Mouse (Mus musculus): ENCODE data around the gene Ano10. TPM values are rescaled to one million over a fixed set of nuclear protein-coding genes. Genes with fewer than 3 reads are reported as not detected.

The Ano10 gene
- polyA plus RNA-seq, 1 experiment from 2014 or later = 37.6 TPM

DNA sequence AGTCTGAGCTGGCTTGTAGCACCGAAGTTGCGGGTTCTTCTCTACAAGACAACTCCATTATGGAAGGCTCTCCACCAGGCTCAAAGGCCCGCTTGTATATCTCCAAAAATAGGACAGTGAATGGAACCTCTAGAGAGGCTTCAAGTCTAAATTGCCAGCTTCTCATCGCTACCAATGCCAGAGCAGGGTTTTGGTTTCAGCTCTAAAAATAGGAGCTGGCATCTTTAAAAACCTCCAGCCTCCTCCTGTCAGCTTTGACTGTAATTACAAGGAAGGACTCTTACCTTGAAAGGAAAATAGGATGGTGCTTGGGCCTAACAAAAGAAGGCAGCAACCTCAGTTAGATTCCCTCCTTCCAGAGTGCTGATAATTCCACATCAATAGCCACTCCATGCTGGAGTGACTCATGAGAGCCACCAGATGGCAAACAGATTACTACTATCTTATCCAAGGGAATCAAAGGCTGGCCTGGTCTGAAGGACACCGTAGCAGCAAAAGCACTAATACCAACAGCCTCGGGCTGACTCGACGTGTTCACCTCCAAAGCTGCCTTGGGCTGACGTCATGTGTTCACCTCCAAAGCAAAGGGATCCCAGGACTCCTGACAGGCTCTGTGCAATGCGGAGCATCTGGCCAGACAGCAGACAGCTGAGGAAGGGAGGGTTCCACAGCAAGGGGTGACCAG is 28.6 kb downstream of the Ano10 start:
- no peak overlapping the region for H3K4me3 ChIP-seq (ENCODE audit: control insufficient read depth in 1 of 2, insufficient read depth in 1 of 2, low read depth in 1 of 2, low read length in 2 of 2)
- 39% methylated on average over 10 of the region's 10 CpGs for WGBS

DNA sequence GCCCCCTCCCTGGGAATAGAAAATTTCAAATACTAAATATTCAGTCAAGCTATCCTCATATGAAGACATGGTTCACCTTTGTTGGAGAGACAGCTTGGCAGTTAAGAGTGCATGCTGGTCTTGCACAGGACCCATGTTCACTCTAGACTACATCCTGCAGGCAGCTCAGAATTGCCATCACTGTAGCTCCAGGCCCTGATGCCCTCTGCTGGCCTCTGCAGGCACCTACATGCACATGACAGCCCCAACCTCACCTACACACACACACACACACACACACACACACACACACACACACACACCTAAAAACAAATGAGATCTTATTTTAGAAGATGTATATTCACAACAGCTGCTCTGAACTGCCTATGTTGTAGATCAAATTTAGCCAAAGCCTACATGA is 31.1 kb downstream of the Ano10 start:
- H3K27me3 ChIP-seq (ENCODE audit: control insufficient read depth, insufficient read depth, low read length) = no peaks in the 10 kb centered on the region
- no peak overlapping the region for H3K9ac ChIP-seq (ENCODE audit: low read length)
- peaks cover 4 to 11% of the 10 kb centered on the region in 2 experiments for H3K4me1 ChIP-seq (ENCODE audit: control insufficient read depth in 2 of 2, insufficient read depth in 2 of 2, low read length in 2 of 2)
- peaks cover 18% of the 10 kb centered on the region for H3K36me3 ChIP-seq (ENCODE audit: control insufficient read depth, insufficient read depth, low read length)
- no peak overlapping the region for H3K27ac ChIP-seq (replicated peaks in 1 of 2; ENCODE audit: control insufficient read depth in 1 of 2, insufficient read depth in 1 of 2, low read depth in 2 of 2, low read length in 2 of 2)
- no peak overlapping the region for H3K4me3 ChIP-seq (ENCODE audit: control insufficient read depth in 1 of 2, insufficient read depth in 1 of 2, low read depth in 1 of 2, low read length in 2 of 2)
- H3K4me2 ChIP-seq (ENCODE audit: low read length) = no peak overlapping the region
- no peaks in the 10 kb centered on the region for H3K9me3 ChIP-seq (ENCODE audit: control insufficient read depth, low read length)
- ATAC-seq (ENCODE audit: insufficient number of reproducible peaks, insufficient read depth, low FRiP score, low read depth) = no peak

More for the DNA sequence above, 28.6 kb downstream of the Ano10 start:
- H3K36me3 ChIP-seq (ENCODE audit: control insufficient read depth, insufficient read depth, low read length) = peaks cover 12% of the 10 kb centered on the region
- H3K9me3 ChIP-seq (ENCODE audit: control insufficient read depth, low read length) = no peaks in the 10 kb centered on the region
- no peaks in the 10 kb centered on the region for H3K27me3 ChIP-seq (ENCODE audit: control insufficient read depth, insufficient read depth, low read length)
- H3K4me2 ChIP-seq (ENCODE audit: low read length) = no peak overlapping the region
- H3K27ac ChIP-seq (replicated peaks in 1 of 2; ENCODE audit: control insufficient read depth in 1 of 2, insufficient read depth in 1 of 2, low read depth in 2 of 2, low read length in 2 of 2) = no peak overlapping the region
- ATAC-seq (ENCODE audit: insufficient number of reproducible peaks, insufficient read depth, low FRiP score, low read depth) = no peak
- no peak overlapping the region for H3K9ac ChIP-seq (ENCODE audit: low read length)
- H3K4me1 ChIP-seq (ENCODE audit: control insufficient read depth in 2 of 2, insufficient read depth in 2 of 2, low read length in 2 of 2) = peaks cover 4 to 11% of the 10 kb centered on the region in 2 experiments

DNA sequence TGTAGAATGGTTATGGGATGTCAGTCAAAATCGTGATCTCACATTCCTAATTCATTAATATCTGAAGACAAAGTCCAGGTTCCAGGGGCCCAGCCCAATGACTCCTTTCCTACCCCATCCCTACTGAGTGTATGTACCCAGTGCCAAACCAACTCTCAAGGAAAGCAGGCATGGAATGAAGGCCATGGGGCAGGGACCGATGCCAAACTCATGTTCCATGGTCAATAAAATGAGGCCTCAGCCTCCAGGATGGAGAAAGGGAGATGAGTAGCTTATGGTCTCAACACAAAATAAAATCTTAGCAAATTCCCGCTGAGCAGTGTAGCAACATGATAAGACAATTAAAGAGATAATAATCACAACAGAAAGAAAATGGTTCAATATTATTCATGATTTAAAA is 39.8 kb downstream of the Ano10 start:
- Histone ChIP-seq H3K9ac (ENCODE audit: low read length) (no peak overlapping the region), H3K9me3 (ENCODE audit: control insufficient read depth, low read length) (no peaks in the 10 kb centered on the region), H3K36me3 (ENCODE audit: control insufficient read depth, insufficient read depth, low read length) (peaks cover 59% of the 10 kb centered on the region), H3K4me2 (ENCODE audit: low read length) (no peak overlapping the region), H3K27ac (replicated peaks in 1 of 2; ENCODE audit: control insufficient read depth in 1 of 2, insufficient read depth in 1 of 2, low read depth in 2 of 2, low read length in 2 of 2) (no peak overlapping the region), H3K4me3 (ENCODE audit: control insufficient read depth in 1 of 2, insufficient read depth in 1 of 2, low read depth in 1 of 2, low read length in 2 of 2) (no peak overlapping the region), H3K27me3 (ENCODE audit: control insufficient read depth, insufficient read depth, low read length) (no peaks in the 10 kb centered on the region), H3K4me1 (ENCODE audit: control insufficient read depth in 2 of 2, insufficient read depth in 2 of 2, low read length in 2 of 2) (no peaks in the 10 kb centered on the region)
- ATAC-seq (ENCODE audit: insufficient number of reproducible peaks, insufficient read depth, low FRiP score, low read depth) = no peak
- WGBS = 83% methylated on average over 3 of the region's 3 CpGs

DNA sequence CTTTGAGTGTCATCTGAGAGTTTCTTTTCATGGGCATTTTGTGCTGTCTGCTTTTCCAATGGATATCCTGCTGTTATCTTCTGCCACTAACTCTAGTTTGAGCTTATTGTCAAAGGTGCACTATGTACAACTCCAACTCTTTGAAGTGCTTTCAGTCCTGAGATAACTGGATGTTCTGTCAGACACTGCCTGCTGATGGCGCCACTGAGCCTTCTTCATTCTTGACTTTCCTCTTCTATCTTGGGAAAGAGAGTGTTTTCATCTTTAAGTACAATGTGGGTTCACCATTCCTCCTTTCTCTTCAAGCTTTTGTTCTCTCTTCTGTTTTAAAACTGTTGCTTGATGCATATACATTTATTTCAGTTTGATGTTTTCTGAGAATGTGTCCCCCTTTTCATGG is 42.1 kb downstream of the Ano10 start:
- H3K36me3 ChIP-seq (ENCODE audit: control insufficient read depth, insufficient read depth, low read length) = peaks cover 51% of the 10 kb centered on the region
- WGBS = 75% methylated on average over 1 of the region's 1 CpGs
- no peak for ATAC-seq (ENCODE audit: insufficient number of reproducible peaks, insufficient read depth, low FRiP score, low read depth)

DNA sequence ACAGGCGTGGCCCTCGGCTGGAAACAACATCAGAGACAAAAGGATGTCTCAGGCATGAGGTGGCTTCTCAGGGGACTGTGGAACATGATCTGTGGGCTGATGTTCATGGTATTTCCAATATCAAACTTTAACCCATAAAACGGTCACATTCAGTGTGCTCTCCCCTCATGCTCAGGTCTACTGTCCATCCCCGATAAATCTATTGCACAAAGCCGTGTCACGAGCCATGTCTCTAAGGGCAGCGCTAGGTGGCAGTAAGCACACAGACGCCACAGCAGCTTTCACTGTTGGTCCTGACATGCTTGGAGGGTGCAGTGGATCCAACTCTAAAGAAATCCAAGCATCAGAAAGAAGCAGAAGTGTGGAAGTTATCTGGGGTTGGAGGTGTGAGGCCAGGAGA is 46.1 kb downstream of the Ano10 start:
- no peak overlapping the region for H3K9ac ChIP-seq (ENCODE audit: low read length)
- H3K27me3 ChIP-seq (ENCODE audit: control insufficient read depth, insufficient read depth, low read length) = no peaks in the 10 kb centered on the region
- no peak overlapping the region for H3K4me3 ChIP-seq (ENCODE audit: control insufficient read depth in 1 of 2, insufficient read depth in 1 of 2, low read depth in 1 of 2, low read length in 2 of 2)
- H3K27ac ChIP-seq (replicated peaks in 1 of 2; ENCODE audit: control insufficient read depth in 1 of 2, insufficient read depth in 1 of 2, low read depth in 2 of 2, low read length in 2 of 2) = no peak overlapping the region
- peaks cover 0 to 2% of the 10 kb centered on the region in 2 experiments; a peak in 1 of 4 replicates for H3K4me1 ChIP-seq (ENCODE audit: control insufficient read depth in 2 of 2, insufficient read depth in 2 of 2, low read length in 2 of 2)
- H3K9me3 ChIP-seq (ENCODE audit: control insufficient read depth, low read length) = no peaks in the 10 kb centered on the region
- peak; percentile 54; the same call in 1 of the 2 replicates for ATAC-seq (ENCODE audit: insufficient number of reproducible peaks, insufficient read depth, low FRiP score, low read depth)
- 34% methylated on average over 8 of the region's 8 CpGs for WGBS
- H3K4me2 ChIP-seq (ENCODE audit: low read length) = no peak overlapping the region
- H3K36me3 ChIP-seq (ENCODE audit: control insufficient read depth, insufficient read depth, low read length) = peaks cover 33% of the 10 kb centered on the region

More for the DNA sequence above, 42.1 kb downstream of the Ano10 start:
- no peak overlapping the region for H3K27ac ChIP-seq (replicated peaks in 1 of 2; ENCODE audit: control insufficient read depth in 1 of 2, insufficient read depth in 1 of 2, low read depth in 2 of 2, low read length in 2 of 2)
- H3K4me2 ChIP-seq (ENCODE audit: low read length) = no peak overlapping the region
- no peaks in the 10 kb centered on the region for H3K9me3 ChIP-seq (ENCODE audit: control insufficient read depth, low read length)
- H3K4me3 ChIP-seq (ENCODE audit: control insufficient read depth in 1 of 2, insufficient read depth in 1 of 2, low read depth in 1 of 2, low read length in 2 of 2) = no peak overlapping the region
- no peaks in the 10 kb centered on the region for H3K27me3 ChIP-seq (ENCODE audit: control insufficient read depth, insufficient read depth, low read length)
- H3K4me1 ChIP-seq (ENCODE audit: control insufficient read depth in 2 of 2, insufficient read depth in 2 of 2, low read length in 2 of 2) = no peaks in the 10 kb centered on the region
- no peak overlapping the region for H3K9ac ChIP-seq (ENCODE audit: low read length)

DNA sequence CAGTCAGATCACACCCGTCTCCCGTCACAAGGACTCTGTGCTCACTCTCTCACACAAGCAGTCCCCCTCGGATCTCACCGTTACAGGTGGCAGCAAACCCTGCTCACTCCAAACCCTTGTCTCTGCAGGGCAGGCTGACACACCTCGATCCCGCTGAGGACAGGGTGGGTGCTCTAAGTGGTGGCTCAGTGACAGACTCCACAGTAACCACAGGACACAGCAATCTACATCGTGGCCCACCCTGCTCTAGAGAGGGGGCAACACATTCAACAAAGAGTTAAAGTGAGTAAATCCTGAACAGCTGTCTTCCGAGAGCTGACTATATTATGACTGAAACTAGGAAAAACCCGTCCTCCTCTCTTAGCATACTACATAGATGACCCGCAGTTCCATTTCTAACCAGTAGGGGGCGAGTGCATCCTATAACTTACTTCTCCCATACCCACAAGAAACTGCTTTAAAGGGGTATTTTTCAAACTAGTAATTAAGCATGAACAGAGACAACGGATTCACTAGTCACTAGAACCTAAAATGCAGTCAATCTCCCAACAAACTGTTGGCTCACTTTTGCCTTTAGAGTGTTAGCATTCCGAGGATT is 46.7 kb downstream of the Ano10 start:
- Histone ChIP-seq H3K9me3 (ENCODE audit: control insufficient read depth, low read length) (no peaks in the 10 kb centered on the region), H3K4me2 (ENCODE audit: low read length) (no peak overlapping the region), H3K4me3 (ENCODE audit: control insufficient read depth in 1 of 2, insufficient read depth in 1 of 2, low read depth in 1 of 2, low read length in 2 of 2) (no peak overlapping the region), H3K27ac (replicated peaks in 1 of 2; ENCODE audit: control insufficient read depth in 1 of 2, insufficient read depth in 1 of 2, low read depth in 2 of 2, low read length in 2 of 2) (no peak overlapping the region), H3K9ac (ENCODE audit: low read length) (no peak overlapping the region), H3K36me3 (ENCODE audit: control insufficient read depth, insufficient read depth, low read length) (peaks cover 29% of the 10 kb centered on the region), H3K4me1 (ENCODE audit: control insufficient read depth in 2 of 2, insufficient read depth in 2 of 2, low read length in 2 of 2) (peaks cover 5 to 8% of the 10 kb centered on the region in 2 experiments), H3K27me3 (ENCODE audit: control insufficient read depth, insufficient read depth, low read length) (no peaks in the 10 kb centered on the region)
- ATAC-seq (ENCODE audit: insufficient number of reproducible peaks, insufficient read depth, low FRiP score, low read depth) = no peak
- WGBS = 42% methylated on average over 13 of the region's 13 CpGs

DNA sequence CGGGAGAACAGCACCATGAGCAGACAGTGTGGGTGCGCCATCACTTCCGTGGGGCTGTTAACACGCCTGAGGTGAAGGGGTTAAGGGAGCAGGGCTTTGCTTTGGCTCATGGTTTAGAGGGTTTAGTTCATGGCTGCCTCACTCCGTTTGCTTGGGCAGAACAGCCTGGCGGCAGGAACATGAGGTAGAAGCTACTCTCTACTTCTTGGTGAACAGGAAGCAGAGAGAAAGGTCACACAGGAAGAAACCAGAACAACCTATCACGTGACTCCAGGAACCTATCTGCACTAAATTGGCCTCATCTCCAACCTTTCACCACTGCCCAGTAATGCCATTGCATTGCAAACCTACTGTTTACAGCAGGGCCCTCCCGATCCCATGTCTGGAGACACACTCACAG is 48.3 kb downstream of the Ano10 start:
- Histone ChIP-seq H3K4me3 (ENCODE audit: control insufficient read depth in 1 of 2, insufficient read depth in 1 of 2, low read depth in 1 of 2, low read length in 2 of 2) (no peak overlapping the region), H3K27ac (replicated peaks in 1 of 2; ENCODE audit: control insufficient read depth in 1 of 2, insufficient read depth in 1 of 2, low read depth in 2 of 2, low read length in 2 of 2) (no peak overlapping the region), H3K27me3 (ENCODE audit: control insufficient read depth, insufficient read depth, low read length) (no peaks in the 10 kb centered on the region), H3K4me1 (ENCODE audit: control insufficient read depth in 2 of 2, insufficient read depth in 2 of 2, low read length in 2 of 2) (peaks cover 10 to 18% of the 10 kb centered on the region in 2 experiments), H3K9me3 (ENCODE audit: control insufficient read depth, low read length) (no peaks in the 10 kb centered on the region), H3K4me2 (ENCODE audit: low read length) (no peak overlapping the region), H3K9ac (ENCODE audit: low read length) (no peak overlapping the region), H3K36me3 (ENCODE audit: control insufficient read depth, insufficient read depth, low read length) (peaks cover 13% of the 10 kb centered on the region)
- 87% methylated on average over 8 of the region's 8 CpGs for WGBS
- no peak for ATAC-seq (ENCODE audit: insufficient number of reproducible peaks, insufficient read depth, low FRiP score, low read depth)

Measured in heart, embryonic 14.5 days (tissue).